Mouse (Mus musculus) bone marrow macrophage, adult 2 months (primary cell): ENCODE measurements around the gene Mdfi.

ENCODE experiments used
- CTCF ChIP-seq: IDR thresholded peaks from 2 replicates; pipeline ENCODE4 v1.5.1; 2012; ENCODE audit warnings: low read depth, mild to moderate bottlenecking, low read length, moderate library complexity
- POLR2A ChIP-seq: IDR thresholded peaks from 2 replicates; pipeline ENCODE4 v1.6.1; 2012; ENCODE audit warnings: mild to moderate bottlenecking, low read depth, low read length, borderline replicate concordance

- no peak for TF ChIP-seq CTCF
- no peak for TF ChIP-seq POLR2A
Observed at GRCm38 (mm10) chr17:47821339-47821738, 13.2 kb downstream of the Mdfi start.
